Mouse (Mus musculus) lung, adult 18-20 months (tissue): ENCODE data around the gene Mlh1.

ENCODE experiments used
- DNase-seq, 2 experiments: peaks; one replicate each; pipeline ENCODE4 v3.0.0; 2022; ENCODE audit warnings: mixed read lengths in 2 of 2

Mlh1 gene

GRCm38 (mm10) chr9:111211122-111212041 is 60.2 kb downstream of the Mlh1 start:
- no peak for DNase-seq

GRCm38 (mm10) chr9:111210412-111210811 is 61.2 kb downstream of the Mlh1 start:
- no peak for DNase-seq

GRCm38 (mm10) chr9:111209158-111209699 is 62.4 kb downstream of the Mlh1 start:
- DNase-seq, result no peak

GRCm38 (mm10) chr9:111208185-111208584 is 63.4 kb downstream of the Mlh1 start:
- no peak for DNase-seq

- no peak for DNase-seq
Measured at GRCm38 (mm10) chr9:111207683-111208082, 63.9 kb downstream of the Mlh1 start.

GRCm38 (mm10) chr9:111204601-111205375 is 66.8 kb downstream of the Mlh1 start:
- DNase-seq, result no peak

- DNase-seq, result no peak
Measured at GRCm38 (mm10) chr9:111200208-111200607, 71.4 kb downstream of the Mlh1 start.

GRCm38 (mm10) chr9:111198332-111198731 is 73.3 kb downstream of the Mlh1 start:
- no peak for DNase-seq

- DNase-seq, result peak in 1 of 2 experiments; percentile 25
Measured at GRCm38 (mm10) chr9:111197712-111198111, 73.9 kb downstream of the Mlh1 start.

- DNase-seq, result peak; percentile 39 to 62
Measured at GRCm38 (mm10) chr9:111197116-111197515, 74.5 kb downstream of the Mlh1 start.

- DNase-seq, result peak in 1 of 2 experiments; percentile 10
Measured at GRCm38 (mm10) chr9:111193211-111193610, 78.4 kb downstream of the Mlh1 start.

- DNase-seq, result no peak
Measured at GRCm38 (mm10) chr9:111188731-111189130, 82.9 kb downstream of the Mlh1 start.

- DNase-seq, result no peak
Measured at GRCm38 (mm10) chr9:111186861-111187260, 84.7 kb downstream of the Mlh1 start.

GRCm38 (mm10) chr9:111184929-111185328 is 86.7 kb downstream of the Mlh1 start:
- no peak for DNase-seq

GRCm38 (mm10) chr9:111182176-111182575 is 89.4 kb downstream of the Mlh1 start:
- DNase-seq, result no peak

- DNase-seq, result no peak
Measured at GRCm38 (mm10) chr9:111178971-111179370, 92.6 kb downstream of the Mlh1 start.
